Comparison of ENCODE assay signal across 17 mouse cellular contexts in genomic region chr17:58938598-58938997, GRCm38 (mm10). TPM values are rescaled to one million over a fixed set of nuclear protein-coding genes. Genes with fewer than 3 reads are reported as not detected.
"Had no signal": no experiment of that assay in that cellular context is flagged by ENCODE, and none has a peak within 500 bp of the region (broad histone marks: within the 10 kb centered on the region; RNA-seq: fewer than 3 reads in every experiment).

No protein-coding gene starts in this region.

- ATAC-seq: liver, postnatal 0 days; lung, postnatal 0 days had no signal

- DNase-seq: liver, postnatal 0 days; lung, adult 2 months; lung, postnatal 14 days; lung, postnatal 36 days; midbrain, embryonic 14.5 days; retina, postnatal 1 day; right cerebral cortex, adult 18-20 months; right cerebral cortex, postnatal 25 days; right cerebral cortex, postnatal 4 days; spleen, adult 18-20 months; thymus, adult 18-20 months; thymus, postnatal 14 days; thymus, postnatal 36 days had no signal

RNA-seq across cellular contexts. Expression of gene Pdzph1, which starts 52.6 kb away (rescaled TPM):
- total RNA-seq: megakaryocyte, adult 5-6 weeks; monocyte, adult 5-6 weeks; neutrophil, adult 5-6 weeks had no signal
